Mouse (Mus musculus) CH12.LX (cell line): ENCODE measurements around the gene Cym. TPM values are rescaled to one million over a fixed set of nuclear protein-coding genes. Genes with fewer than 3 reads are reported as not detected.

Experiments used
- DNase-seq: peaks from one replicate; pipeline ENCODE4 v3.0.0-alpha.2; 2013; ENCODE audit errors: extremely low read depth
- H3K27ac ChIP-seq: 2 replicates; pipeline ENCODE4 v1.5.1; 2012; ENCODE audit warnings: low read depth, mild to moderate bottlenecking, control low read depth, moderate library complexity; ENCODE audit not compliant: insufficient read depth
- H3K27me3 ChIP-seq: replicated peaks from 2 replicates; pipeline ENCODE3; 2012; ENCODE audit warnings: inconsistent platforms
- H3K36me3 ChIP-seq, 2 experiments: replicated peaks in 1 of 2; 2 replicates each; pipeline versions ENCODE3 to v1.6.1; 2012; ENCODE audit warnings: inconsistent platforms in 1 of 2, low read length in 1 of 2, mild to moderate bottlenecking in 1 of 2, mixed read lengths in 1 of 2, moderate library complexity in 1 of 2; ENCODE audit not compliant: control insufficient read depth in 1 of 2, insufficient read depth in 1 of 2
- H3K4me1 ChIP-seq, 2 experiments: 2 replicates each; pipeline ENCODE4 v1.6.1; 2012; ENCODE audit warnings: inconsistent platforms in 1 of 2, moderate library complexity in 1 of 2; ENCODE audit not compliant: insufficient read depth in 2 of 2, control insufficient read depth in 1 of 2
- H3K4me2 ChIP-seq: 2 replicates; pipeline ENCODE4 v1.6.1; 2012; ENCODE audit warnings: low read depth, mild to moderate bottlenecking, control low read depth; ENCODE audit not compliant: poor library complexity, insufficient read depth, severe bottlenecking
- H3K4me3 ChIP-seq, 3 experiments: fragments of 150-350 bp in 1 of 3; sonication (generic) in 1 of 3; replicated peaks in 1 of 3; 2 replicates each; pipeline versions ENCODE3 to v1.5.1; 2011 to 2012; ENCODE audit warnings: low read depth in 2 of 3, low read length in 2 of 3, mild to moderate bottlenecking in 2 of 3, moderate library complexity in 2 of 3, control low read depth in 1 of 3, improper control_type of control experiment in 1 of 3, inconsistent platforms in 1 of 3, mixed read lengths in 1 of 3; ENCODE audit not compliant: poor library complexity in 1 of 3
- H3K79me2 ChIP-seq: replicated peaks from 2 replicates; pipeline ENCODE4 v1.6.1; 2012; ENCODE audit warnings: mild to moderate bottlenecking, moderate library complexity; ENCODE audit not compliant: control insufficient read depth, poor library complexity, insufficient read depth, severe bottlenecking; ENCODE audit errors: extremely low read depth
- H3K9ac ChIP-seq: 2 replicates; pipeline ENCODE4 v1.6.1; 2012; ENCODE audit warnings: low read depth, mild to moderate bottlenecking, control low read depth, moderate library complexity; ENCODE audit not compliant: insufficient read depth
- H3K9me3 ChIP-seq: replicated peaks from 2 replicates; pipeline ENCODE3; 2012; ENCODE audit warnings: low read length, inconsistent platforms, mixed read lengths
- BHLHE40 ChIP-seq: IDR thresholded peaks from 2 replicates; pipeline ENCODE4 v1.6.1; 2011; ENCODE audit warnings: mild to moderate bottlenecking, low read depth, low read length, improper control_type of control experiment
- CHD1 ChIP-seq: IDR thresholded peaks from 2 replicates; pipeline ENCODE4 v1.6.1; 2012; ENCODE audit warnings: low read depth, low read length, improper control_type of control experiment, inconsistent platforms
- CHD2 ChIP-seq: IDR thresholded peaks from 2 replicates; pipeline ENCODE4 v1.6.1; 2011; ENCODE audit warnings: low read length, improper control_type of control experiment
- CTCF ChIP-seq, 2 experiments: IDR thresholded peaks in 1 of 2; conservative IDR thresholded peaks in 1 of 2; 2 replicates each; pipeline ENCODE4 v1.5.1; 2011 to 2012; ENCODE audit warnings: low read depth in 2 of 2, low read length in 2 of 2, improper control_type of control experiment in 1 of 2, inconsistent platforms in 1 of 2, mild to moderate bottlenecking in 1 of 2, moderate library complexity in 1 of 2
- E2F4 ChIP-seq: IDR thresholded peaks from 2 replicates; pipeline ENCODE4 v1.6.1; 2011; ENCODE audit warnings: low read depth, low read length, improper control_type of control experiment; ENCODE audit not compliant: insufficient replicate concordance
- ELF1 ChIP-seq: IDR thresholded peaks from 2 replicates; pipeline ENCODE4 v1.6.1; 2014; ENCODE audit warnings: low read depth, mild to moderate bottlenecking, inconsistent platforms, low read length, improper control_type of control experiment
- HCFC1 ChIP-seq: IDR thresholded peaks from 2 replicates; pipeline ENCODE4 v1.6.1; 2012; ENCODE audit warnings: low read depth, mild to moderate bottlenecking, inconsistent platforms, low read length, improper control_type of control experiment
- JUND ChIP-seq: conservative IDR thresholded peaks from 2 replicates; pipeline ENCODE4 v1.6.1; 2011; ENCODE audit warnings: low read depth, low read length, improper control_type of control experiment
- KAT2A ChIP-seq: IDR thresholded peaks from 2 replicates; pipeline ENCODE4 v1.6.1; 2012; ENCODE audit warnings: low read length, improper control_type of control experiment, inconsistent platforms; ENCODE audit not compliant: insufficient replicate concordance
- MAFK ChIP-seq: IDR thresholded peaks from 2 replicates; pipeline ENCODE4 v1.6.1; 2011; ENCODE audit warnings: low read length, improper control_type of control experiment; ENCODE audit not compliant: insufficient replicate concordance
- MAZ ChIP-seq: IDR thresholded peaks from 2 replicates; pipeline ENCODE4 v1.6.1; 2012; ENCODE audit warnings: low read depth, mild to moderate bottlenecking, inconsistent platforms, low read length, improper control_type of control experiment, moderate library complexity
- NELFE ChIP-seq: IDR thresholded peaks from 2 replicates; pipeline ENCODE4 v1.6.1; 2011; ENCODE audit warnings: low read depth, low read length, improper control_type of control experiment
- PAX5 ChIP-seq: IDR thresholded peaks from 2 replicates; pipeline ENCODE4 v1.6.1; 2012; ENCODE audit warnings: low read length, inconsistent platforms, mixed read lengths
- POLR2AphosphoS2 ChIP-seq: IDR thresholded peaks from 2 replicates; pipeline ENCODE4 v1.6.1; 2011; ENCODE audit warnings: low read depth, low read length, improper control_type of control experiment
- USF1 ChIP-seq: IDR thresholded peaks from 2 replicates; pipeline ENCODE4 v1.6.1; 2014; ENCODE audit warnings: low read depth, mild to moderate bottlenecking, inconsistent platforms, low read length, improper control_type of control experiment
- ZC3H11A ChIP-seq: IDR thresholded peaks from 2 replicates; pipeline ENCODE4 v1.6.1; 2012; ENCODE audit warnings: low read depth, mild to moderate bottlenecking, inconsistent platforms, low read length, improper control_type of control experiment
- ZKSCAN1 ChIP-seq: IDR thresholded peaks from 2 replicates; pipeline ENCODE4 v1.6.1; 2012; ENCODE audit warnings: low read depth, inconsistent platforms, low read length, improper control_type of control experiment, borderline replicate concordance
- ZMIZ1 ChIP-seq: IDR thresholded peaks from 2 replicates; pipeline ENCODE4 v1.6.1; 2012; ENCODE audit warnings: low read depth, mild to moderate bottlenecking, inconsistent platforms, low read length, improper control_type of control experiment
- dilution Hi-C: fragments of 300-500 bp; cut with MboI; formaldehyde crosslinking; loops from 2 replicates; pipeline ENCODE4 v1.14.3; 2020; ENCODE audit warnings: low sequenced_read_pairs; ENCODE audit not compliant: extremely low pct_unique_long_range_greater_than_20kb, extremely low pct_ligation_motif_present
- in situ Hi-C: fragments of 300-500 bp; cut with MboI; formaldehyde crosslinking; loops from 3 replicates; pipeline ENCODE4 v1.14.3; 2019; ENCODE audit warnings: low sequenced_read_pairs, low pct_ligation_motif_present, low pct_unique_long_range_greater_than_20kb, mixed read lengths
- polyA plus RNA-seq: library from polyadenylated mRNA; unstranded; fragments of >175 nt; gene quantifications from 2 replicates; pipeline ENCODE4 v1.2.1, GENCODE M21; 2012; ENCODE audit warnings: low read depth; ENCODE audit not compliant: insufficient read length
- total RNA-seq, 2 experiments: library from RNA; depleted of rRNA; stranded (reverse); fragments of 300-350 nt in 1 of 2; fragments of >200 nt in 1 of 2; gene quantifications; 2 replicates each; pipeline ENCODE4 v1.2.3; 2012 to 2014

Cym gene
- total and polyA plus RNA-seq, 3 experiments: not detected

DNA sequence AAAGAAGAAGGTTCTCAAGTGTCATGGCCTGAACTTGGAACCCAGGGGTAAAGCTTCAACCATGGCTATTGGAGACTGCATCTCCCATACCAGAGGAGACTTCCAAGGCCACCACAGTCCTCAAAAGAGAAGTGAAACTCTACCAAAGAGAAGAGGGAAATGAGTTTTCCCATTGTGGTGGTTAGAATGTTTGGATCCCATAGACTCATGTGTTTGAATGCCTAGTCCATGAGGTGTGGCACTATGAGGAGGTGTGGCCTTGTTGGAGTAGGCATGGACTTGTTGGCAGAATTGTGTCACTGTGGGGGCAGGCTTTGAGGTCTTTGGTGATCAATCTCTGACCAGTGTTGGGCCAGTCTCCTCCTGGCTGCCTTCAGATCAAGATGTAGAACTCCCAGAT is 16.4 kb downstream of the Cym start:
- TF ChIP-seq JUND (no peak), NELFE (no peak), MAZ (no peak)
- Histone ChIP-seq H3K9ac (no peak overlapping the region), H3K4me2 (no peak overlapping the region), H3K27ac (no peak overlapping the region), H3K4me3 (no peak overlapping the region), H3K4me1 (no peaks in the 10 kb centered on the region), H3K36me3 (no peaks in the 10 kb centered on the region), H3K79me2 (no peaks in the 10 kb centered on the region), H3K9me3 (peaks cover under 1% of the 10 kb centered on the region), H3K27me3 (peaks cover 44% of the 10 kb centered on the region)
- dilution Hi-C loops: no loop called here
- no peak for DNase-seq
- in situ Hi-C loops: no loop called here

DNA sequence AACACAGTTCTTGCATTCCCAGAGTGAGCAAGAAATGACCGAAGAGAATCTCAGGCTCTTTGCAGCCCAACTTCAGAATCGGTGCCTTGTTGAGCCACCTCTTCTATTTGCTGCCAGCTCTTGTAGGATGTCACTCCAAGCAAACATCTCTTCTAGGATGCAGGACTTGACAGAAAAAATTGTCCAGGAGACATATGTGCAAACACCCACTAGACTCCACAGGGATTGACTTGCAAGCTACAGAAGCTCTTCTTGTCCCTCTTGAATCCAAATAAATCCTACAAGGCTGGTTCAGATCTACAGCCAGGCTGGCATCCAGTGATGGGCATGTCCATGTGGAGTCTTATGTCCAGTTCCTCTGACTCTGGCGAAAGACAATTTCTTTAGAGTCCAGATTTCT is 17.1 kb downstream of the Cym start:
- dilution Hi-C loops: no loop called here
- Histone ChIP-seq H3K79me2 (no peaks in the 10 kb centered on the region), H3K27me3 (peaks cover 46% of the 10 kb centered on the region), H3K4me1 (no peaks in the 10 kb centered on the region), H3K9me3 (no peaks in the 10 kb centered on the region), H3K9ac (no peak overlapping the region), H3K36me3 (no peaks in the 10 kb centered on the region), H3K4me3 (no peak overlapping the region), H3K27ac (no peak overlapping the region), H3K4me2 (no peak overlapping the region)
- no peak for TF ChIP-seq E2F4
- TF ChIP-seq ZC3H11A: no peak
- TF ChIP-seq ZMIZ1: no peak
- no peak for TF ChIP-seq PAX5
- TF ChIP-seq USF1: no peak
- no peak for TF ChIP-seq BHLHE40
- DNase-seq: no peak
- in situ Hi-C loops: no loop called here

DNA sequence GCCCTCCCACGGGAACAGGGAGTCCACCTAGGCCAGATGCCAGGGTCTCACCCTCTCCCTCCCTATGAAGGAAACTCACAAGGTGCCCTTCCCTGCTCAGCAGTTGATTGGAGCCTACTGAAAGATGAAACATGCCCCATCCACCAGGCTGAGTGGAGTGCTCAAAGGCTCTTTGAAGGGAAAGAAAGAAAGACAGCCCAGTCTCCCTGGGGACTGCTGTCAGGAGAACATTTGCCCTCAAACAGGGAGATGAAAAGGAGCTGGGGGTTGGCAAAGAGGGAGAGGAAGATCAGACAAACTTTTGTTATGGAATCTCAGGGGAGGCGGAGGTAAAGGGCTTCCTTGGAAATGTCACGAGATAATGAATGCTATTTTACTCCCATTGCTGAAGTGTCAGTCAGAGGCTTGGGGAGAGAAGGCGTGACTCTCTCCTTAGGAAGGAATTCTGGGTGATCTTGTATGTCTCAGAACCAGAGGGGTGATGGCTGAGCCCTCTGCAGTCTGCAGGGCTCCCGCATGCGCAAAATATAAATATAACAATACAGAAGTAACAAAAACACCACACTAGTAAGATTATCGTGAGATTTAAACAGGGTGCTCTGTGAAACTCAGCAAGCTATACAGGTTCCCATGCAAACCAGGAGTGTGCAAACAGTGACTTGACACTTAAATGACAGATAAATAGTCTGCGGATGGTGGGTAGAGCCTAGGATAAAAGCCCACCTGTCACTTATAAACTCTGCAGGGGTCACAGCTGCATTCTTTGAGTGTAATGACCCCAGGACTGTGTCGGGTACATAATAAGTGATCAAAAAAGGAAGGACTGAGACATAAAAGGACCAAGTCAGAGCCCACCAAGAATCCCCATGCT is 20.0 kb downstream of the Cym start:
- no peaks in the 10 kb centered on the region for H3K9me3 ChIP-seq
- dilution Hi-C loops: no loop called here
- H3K9ac ChIP-seq: no peak overlapping the region
- TF ChIP-seq ZKSCAN1: no peak
- TF ChIP-seq CTCF (conservative IDR thresholded peaks at IDR 0.05 in 1 of 2, IDR thresholded peaks at IDR 0.05 in 1 of 2; ENCODE audit: low read depth in 2 of 2, low read length in 2 of 2): no peak
- TF ChIP-seq CHD1: no peak
- no peak for TF ChIP-seq BHLHE40
- no peak for TF ChIP-seq ELF1
- no peak for TF ChIP-seq ZMIZ1
- TF ChIP-seq KAT2A: no peak
- TF ChIP-seq POLR2AphosphoS2: no peak
- TF ChIP-seq HCFC1: no peak
- TF ChIP-seq MAFK: no peak
- no peak for TF ChIP-seq CHD2
- no peaks in the 10 kb centered on the region for H3K79me2 ChIP-seq
- H3K27ac ChIP-seq: no peak overlapping the region
- no peak overlapping the region for H3K4me2 ChIP-seq
- H3K4me3 ChIP-seq: no peak overlapping the region
- no peaks in the 10 kb centered on the region for H3K4me1 ChIP-seq
- H3K36me3 ChIP-seq: no peaks in the 10 kb centered on the region
- no peak for DNase-seq
- in situ Hi-C loops: no loop called here
- peaks cover 50% of the 10 kb centered on the region for H3K27me3 ChIP-seq
